Mouse (Mus musculus): Measurements from ENCODE around the gene Vps26a.
A peak's percentile ranks its signal among the peaks of the same experiment; 100 is the strongest.

Vps26a gene

GRCm38 (mm10) chr10:62486618-62487415 is at the start of gene Vps26a:
TSS of gene Vps26a (minus strand) at chr10:62486805.
- peak; percentile 99 for DNase-seq (ENCODE audit: low read depth, low spot score)

GRCm38 (mm10) chr10:62534509-62534908 is 47.9 kb upstream of the Vps26a start:
- DNase-seq (ENCODE audit: low read depth, low spot score), result no peak

GRCm38 (mm10) chr10:62532832-62533231 is 46.2 kb upstream of the Vps26a start:
- no peak for DNase-seq (ENCODE audit: low read depth, low spot score)

- no peak for DNase-seq (ENCODE audit: low read depth, low spot score)
Observed at GRCm38 (mm10) chr10:62530183-62530582, 43.6 kb upstream of the Vps26a start.

- no peak for DNase-seq (ENCODE audit: low read depth, low spot score)
Observed at GRCm38 (mm10) chr10:62527351-62527750, 40.7 kb upstream of the Vps26a start, which contains the start of gene Srgn. TSS of gene Srgn (minus strand) at chr10:62527451.

- DNase-seq (ENCODE audit: low read depth, low spot score), result peak; percentile 58
Observed at GRCm38 (mm10) chr10:62522346-62522950, 35.8 kb upstream of the Vps26a start.

GRCm38 (mm10) chr10:62521763-62522162 is 35.2 kb upstream of the Vps26a start:
- no peak for DNase-seq (ENCODE audit: low read depth, low spot score)

- no peak for DNase-seq (ENCODE audit: low read depth, low spot score)
Observed at GRCm38 (mm10) chr10:62520911-62521310, 34.3 kb upstream of the Vps26a start.

- DNase-seq (ENCODE audit: low read depth, low spot score), result no peak
Observed at GRCm38 (mm10) chr10:62517511-62517910, 30.9 kb upstream of the Vps26a start.

- no peak for DNase-seq (ENCODE audit: low read depth, low spot score)
Observed at GRCm38 (mm10) chr10:62512855-62513254, 26.2 kb upstream of the Vps26a start.

- no peak for DNase-seq (ENCODE audit: low read depth, low spot score)
Observed at GRCm38 (mm10) chr10:62511528-62511927, 24.9 kb upstream of the Vps26a start.

GRCm38 (mm10) chr10:62509032-62509656 is 22.5 kb upstream of the Vps26a start:
- DNase-seq (ENCODE audit: low read depth, low spot score), result no peak

GRCm38 (mm10) chr10:62508459-62508858 is 21.9 kb upstream of the Vps26a start:
- DNase-seq (ENCODE audit: low read depth, low spot score), result no peak

GRCm38 (mm10) chr10:62507591-62508308 is 21.1 kb upstream of the Vps26a start:
- DNase-seq (ENCODE audit: low read depth, low spot score), result peak; percentile 57

GRCm38 (mm10) chr10:62507071-62507470 is 20.5 kb upstream of the Vps26a start:
- no peak for DNase-seq (ENCODE audit: low read depth, low spot score)

- DNase-seq (ENCODE audit: low read depth, low spot score), result no peak
Observed at GRCm38 (mm10) chr10:62506019-62506556, 19.5 kb upstream of the Vps26a start.

GRCm38 (mm10) chr10:62505224-62505983 is 18.8 kb upstream of the Vps26a start:
- DNase-seq (ENCODE audit: low read depth, low spot score), result no peak

GRCm38 (mm10) chr10:62503836-62504628 is 17.4 kb upstream of the Vps26a start:
- no peak for DNase-seq (ENCODE audit: low read depth, low spot score)

GRCm38 (mm10) chr10:62503353-62503752 is 16.7 kb upstream of the Vps26a start:
- DNase-seq (ENCODE audit: low read depth, low spot score), result no peak

- no peak for DNase-seq (ENCODE audit: low read depth, low spot score)
Observed at GRCm38 (mm10) chr10:62501951-62502350, 15.3 kb upstream of the Vps26a start.

All from R1 (cell line).